Comparison of ENCODE assay signal across 17 mouse cellular contexts in the genomic region with DNA sequence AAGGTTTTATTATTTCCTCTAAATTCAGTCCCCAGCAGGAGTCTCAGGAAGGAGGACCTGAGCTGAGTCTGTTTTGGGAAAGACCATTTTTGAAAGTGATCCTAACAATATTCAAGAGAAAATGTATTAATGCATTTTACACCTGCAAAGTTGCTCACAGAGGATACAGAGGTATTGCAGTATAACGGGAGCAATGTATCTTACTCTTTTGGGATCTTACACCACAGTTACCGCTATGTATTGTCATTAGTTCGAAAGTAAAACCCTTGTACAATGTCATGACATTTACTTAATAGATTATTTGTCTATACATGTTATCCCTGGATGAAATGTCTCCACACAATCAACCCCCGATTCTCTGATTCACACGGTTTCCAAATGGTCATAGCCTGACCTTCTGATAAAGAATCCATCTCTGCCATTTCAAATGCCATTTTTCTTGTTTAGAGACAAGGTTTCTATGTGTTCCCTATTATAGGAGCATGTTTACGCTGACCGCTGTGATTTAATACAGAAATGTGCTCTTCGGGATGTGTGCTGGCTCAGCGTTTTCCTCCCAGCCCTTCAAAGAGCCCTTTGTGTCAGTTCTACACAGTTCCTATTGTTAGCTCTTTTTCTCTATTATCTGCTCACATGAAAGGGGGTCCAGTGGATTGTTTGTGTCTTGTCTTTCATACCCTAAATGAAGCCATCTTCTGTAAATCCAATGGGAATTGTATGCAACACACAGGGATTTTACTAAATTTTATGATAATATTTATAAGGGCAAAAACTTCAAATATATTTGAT. TPM values are rescaled to one million over a fixed set of nuclear protein-coding genes. Genes with fewer than 3 reads are reported as not detected.
DNase-seq lines count a peak whose midpoint lies in the region; ATAC-seq and TF ChIP-seq lines count a peak whose summit lies in the region.
"Had no signal": no experiment of that assay in that cellular context is flagged by ENCODE, and none has a peak within 500 bp of the region (broad histone marks: within the 10 kb centered on the region; RNA-seq: fewer than 3 reads in every experiment).

No protein-coding gene starts in this region.

- no peaks in the 10 kb centered on the region for H3K9me3 ChIP-seq in forebrain, embryonic 13.5 days (replicated peaks)
- no peaks in the 10 kb centered on the region for H3K9me3 ChIP-seq in forebrain, embryonic 15.5 days
- no peaks in the 10 kb centered on the region for H3K9me3 ChIP-seq in ES-E14 (ENCODE audit: control insufficient read depth, insufficient read depth, low read depth, low read length)
- no peaks in the 10 kb centered on the region for H3K9me3 ChIP-seq in hindbrain, embryonic 11.5 days (ENCODE audit: control insufficient read depth, low read length)
- no peaks in the 10 kb centered on the region for H3K9me3 ChIP-seq in midbrain, embryonic 16.5 days (replicated peaks; ENCODE audit: control insufficient read depth, low read length, poor library complexity, severe bottlenecking)
- H3K9me3 ChIP-seq: liver, embryonic 15.5 days had no signal

- H3K27ac ChIP-seq in forebrain, embryonic 13.5 days = no peak overlapping the region
- no peak overlapping the region for H3K27ac ChIP-seq in forebrain, embryonic 15.5 days (replicated peaks)
- H3K27ac ChIP-seq in ES-E14 (ENCODE audit: insufficient read depth, low read depth, low read length, poor library complexity, severe bottlenecking) = no peak overlapping the region
- H3K27ac ChIP-seq in hindbrain, embryonic 11.5 days (ENCODE audit: low read depth, low read length) = no peak overlapping the region
- H3K27ac ChIP-seq in midbrain, embryonic 16.5 days (ENCODE audit: low read length) = no peak overlapping the region
- H3K27ac ChIP-seq: kidney, postnatal 0 days; liver, embryonic 15.5 days had no signal

- H3K36me3 ChIP-seq in forebrain, embryonic 13.5 days (ENCODE audit: poor library complexity, severe bottlenecking) = no peaks in the 10 kb centered on the region
- no peaks in the 10 kb centered on the region for H3K36me3 ChIP-seq in forebrain, embryonic 15.5 days
- H3K36me3 ChIP-seq in ES-E14 (ENCODE audit: control insufficient read depth, insufficient read depth, low read length, poor library complexity, severe bottlenecking) = no peaks in the 10 kb centered on the region
- no peaks in the 10 kb centered on the region for H3K36me3 ChIP-seq in hindbrain, embryonic 11.5 days (ENCODE audit: control insufficient read depth, insufficient read depth, low read length)
- no peaks in the 10 kb centered on the region for H3K36me3 ChIP-seq in midbrain, embryonic 16.5 days (ENCODE audit: control insufficient read depth, insufficient read depth, low read length)
- H3K36me3 ChIP-seq: liver, embryonic 15.5 days had no signal

- no peaks in the 10 kb centered on the region for H3K4me1 ChIP-seq in forebrain, embryonic 13.5 days
- H3K4me1 ChIP-seq in forebrain, embryonic 15.5 days = no peaks in the 10 kb centered on the region
- no peaks in the 10 kb centered on the region for H3K4me1 ChIP-seq in ES-E14 (ENCODE audit: control insufficient read depth in 2 of 2, insufficient read depth in 2 of 2, low read length in 2 of 2, poor library complexity in 1 of 2)
- no peaks in the 10 kb centered on the region for H3K4me1 ChIP-seq in hindbrain, embryonic 11.5 days (replicated peaks; ENCODE audit: control insufficient read depth, insufficient read depth, low read length)
- peaks cover 4% of the 10 kb centered on the region for H3K4me1 ChIP-seq in midbrain, embryonic 16.5 days (ENCODE audit: control insufficient read depth, insufficient read depth, low read length)

- WGBS in forebrain, embryonic 13.5 days = 40% methylated on average over 9 of the region's 9 CpGs
- 42% methylated on average over 9 of the region's 9 CpGs for WGBS in forebrain, embryonic 15.5 days
- WGBS in hindbrain, embryonic 11.5 days = 37% methylated on average over 9 of the region's 9 CpGs
- 31% methylated on average over 9 of the region's 9 CpGs for WGBS in midbrain, embryonic 16.5 days

- H3K4me3 ChIP-seq in forebrain, embryonic 13.5 days = no peak overlapping the region
- H3K4me3 ChIP-seq in forebrain, embryonic 15.5 days = no peak overlapping the region
- H3K4me3 ChIP-seq in ES-E14 (ENCODE audit: insufficient read depth in 1 of 2, low read depth in 1 of 2, low read length in 2 of 2, poor library complexity in 1 of 2, severe bottlenecking in 1 of 2) = no peak overlapping the region
- no peak overlapping the region for H3K4me3 ChIP-seq in hindbrain, embryonic 11.5 days (ENCODE audit: low read depth, low read length)
- H3K4me3 ChIP-seq in midbrain, embryonic 16.5 days (ENCODE audit: low read depth, low read length) = no peak overlapping the region
- H3K4me3 ChIP-seq: liver, embryonic 15.5 days had no signal

- 0 out of 2 replicates have a peak, but pooled peaks have one; percentile 48 for ATAC-seq in forebrain, embryonic 13.5 days
- ATAC-seq in forebrain, embryonic 15.5 days (replicated peaks) = no peak
- peak; percentile 74 for ATAC-seq in hindbrain, embryonic 11.5 days (ENCODE audit: low FRiP score)
- ATAC-seq in midbrain, embryonic 16.5 days = 0 out of 2 replicates have a peak, but pooled peaks have one; percentile 36

- no peak for DNase-seq in ES-E14 (ENCODE audit: low read depth, low spot score)
- peak; percentile 42 for DNase-seq in hindbrain, embryonic 11.5 days (ENCODE audit: low spot score)
- no peak for DNase-seq in lung, adult 18-20 months
- DNase-seq in yolk sac, embryonic 10.5 days (ENCODE audit: low spot score) = no peak
- no peak for DNase-seq in frontal cortex, postnatal 14 days (ENCODE audit: low spot score in 2 of 2)
- DNase-seq: B cell, adult 2 months; left cerebral cortex, postnatal 4 days had no signal

- in situ Hi-C loops in ES-E14 (cut with MboI; ENCODE audit: low sequenced_read_pairs in 2 of 2, unreplicated experiment in 2 of 2) = no loop called here

- no peak overlapping the region for H3K4me2 ChIP-seq in forebrain, embryonic 13.5 days
- H3K4me2 ChIP-seq in forebrain, embryonic 15.5 days (replicated peaks) = no peak overlapping the region
- no peak overlapping the region for H3K4me2 ChIP-seq in hindbrain, embryonic 11.5 days (replicated peaks; ENCODE audit: low read depth, low read length)
- H3K4me2 ChIP-seq in midbrain, embryonic 16.5 days (ENCODE audit: low read length) = peak overlapping the region; percentile 3
- H3K4me2 ChIP-seq: liver, embryonic 15.5 days had no signal

- no peaks in the 10 kb centered on the region for H3K27me3 ChIP-seq in forebrain, embryonic 13.5 days
- no peaks in the 10 kb centered on the region for H3K27me3 ChIP-seq in forebrain, embryonic 15.5 days
- H3K27me3 ChIP-seq in hindbrain, embryonic 11.5 days (ENCODE audit: control insufficient read depth, insufficient read depth, low read length) = no peaks in the 10 kb centered on the region
- H3K27me3 ChIP-seq in midbrain, embryonic 16.5 days (ENCODE audit: control insufficient read depth, insufficient read depth, low read depth, low read length) = no peaks in the 10 kb centered on the region
- H3K27me3 ChIP-seq: liver, embryonic 15.5 days had no signal

- H3K9ac ChIP-seq in forebrain, embryonic 13.5 days = no peak overlapping the region
- H3K9ac ChIP-seq in forebrain, embryonic 15.5 days (replicated peaks) = no peak overlapping the region
- no peak overlapping the region for H3K9ac ChIP-seq in ES-E14 (ENCODE audit: insufficient read depth, low read depth, low read length, poor library complexity, severe bottlenecking)
- H3K9ac ChIP-seq in hindbrain, embryonic 11.5 days (ENCODE audit: low read depth, low read length) = no peak overlapping the region
- no peak overlapping the region; the same call in 1 of the 2 replicates for H3K9ac ChIP-seq in midbrain, embryonic 16.5 days (ENCODE audit: low read depth, low read length)
- H3K9ac ChIP-seq: liver, embryonic 15.5 days had no signal

TF ChIP-seq in ES-E14, 5 proteins besides CTCF, POLR2A, EP300 and RAD21:
- TF ChIP-seq MAFK (IDR thresholded peaks at IDR 0.05; ENCODE audit: insufficient read depth, low read depth, low read length) (0 out of 2 replicates have a peak, but pooled peaks have one; percentile 36), HCFC1 (IDR thresholded peaks at IDR 0.05; ENCODE audit: borderline replicate concordance, insufficient read depth, low read length) (no peak)
TF ChIP-seq in ES-E14: peak in this region for 1.

RNA-seq across cellular contexts. Expression of a gene that starts 37.4 kb away (rescaled TPM):
- polyA plus RNA-seq in forebrain, embryonic 13.5 days (2015; fragmentation: Nextera tagmentation; extraction: Ambion mirVana) = 18.0 and 22.6 TPM in 2 replicates
- polyA plus RNA-seq in forebrain, embryonic 15.5 days (2015; fragmentation: Nextera tagmentation; extraction: Ambion mirVana) = 30.1 and 35.8 TPM in 2 replicates
- total RNA-seq in ES-E14 (2012; rRNA removed) = 13.7 and 18.3 TPM in 2 replicates
- 23.6 and 24.8 TPM in 2 replicates for polyA plus RNA-seq in hindbrain, embryonic 11.5 days (2014; fragmentation: Nextera tagmentation; extraction: Ambion mirVana)
- polyA plus RNA-seq in midbrain, embryonic 16.5 days (2015; fragmentation: Nextera tagmentation; extraction: Ambion mirVana) = 51.9 and 53.6 TPM in 2 replicates

RNA-seq across cellular contexts. Expression of a gene that starts 56.9 kb away (rescaled TPM):
- not detected in 2 replicates for polyA plus RNA-seq in forebrain, embryonic 13.5 days (2015; fragmentation: Nextera tagmentation; extraction: Ambion mirVana)
- not detected in 2 replicates for polyA plus RNA-seq in forebrain, embryonic 15.5 days (2015; fragmentation: Nextera tagmentation; extraction: Ambion mirVana)
- not detected in 2 replicates for total RNA-seq in ES-E14 (2012; rRNA removed)
- not detected in 2 replicates for polyA plus RNA-seq in hindbrain, embryonic 11.5 days (2014; fragmentation: Nextera tagmentation; extraction: Ambion mirVana)
- not detected in 2 replicates for polyA plus RNA-seq in midbrain, embryonic 16.5 days (2015; fragmentation: Nextera tagmentation; extraction: Ambion mirVana)
- total RNA-seq: adrenal gland, adult 2 months; heart, adult 8-10 months; hematopoietic stem cell, adult 5-6 weeks; left cerebral cortex, postnatal 4 days; megakaryocyte, adult 5-6 weeks had no signal
- polyA plus RNA-seq: adrenal gland, adult 2 months; kidney, postnatal 0 days; liver, embryonic 15.5 days; stomach, embryonic 14.5 days had no signal
